Mouse (Mus musculus): ENCODE data around the gene Fzd4. TPM values are rescaled to one million over a fixed set of nuclear protein-coding genes. Genes with fewer than 3 reads are reported as not detected.

Gene Fzd4
- total RNA-seq, 2 experiments from 2014 or later: 32.2 to 34.5 TPM

DNA sequence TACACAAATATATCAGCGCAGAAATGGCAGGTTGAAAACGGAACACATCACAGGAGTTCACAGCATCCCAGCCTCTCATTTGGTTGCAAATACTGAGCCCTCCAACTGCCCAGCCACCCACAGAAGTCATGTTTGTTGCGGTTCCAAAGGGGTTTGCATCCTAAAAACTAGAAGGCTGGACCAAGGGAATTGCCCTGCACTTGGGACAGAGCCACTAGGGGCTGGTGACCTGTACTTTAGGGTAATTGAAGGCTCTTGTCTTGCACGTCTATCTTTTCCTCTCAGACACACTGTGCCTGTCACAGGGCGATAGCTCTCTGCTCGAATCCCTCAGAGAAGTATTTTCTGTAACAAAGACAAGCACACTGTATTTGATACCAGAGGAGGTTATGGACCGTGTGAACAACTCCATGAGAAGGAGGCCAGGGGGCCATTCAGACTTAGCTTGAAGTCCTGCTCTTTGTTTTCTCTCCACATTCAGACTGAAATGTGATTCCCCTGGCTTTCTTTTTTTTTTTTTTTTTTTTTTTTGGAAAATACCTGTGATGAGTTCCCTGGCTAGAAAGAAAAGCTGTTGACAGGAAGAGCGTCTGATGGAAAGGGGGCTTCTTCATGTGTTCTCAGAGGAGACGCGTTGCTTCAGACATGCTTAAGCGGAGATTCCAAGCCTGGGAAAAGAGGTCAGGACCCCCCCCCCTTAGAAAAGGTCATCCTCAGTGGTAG is 2.9 kb upstream of the Fzd4 start:
- no peak for DNase-seq

DNA sequence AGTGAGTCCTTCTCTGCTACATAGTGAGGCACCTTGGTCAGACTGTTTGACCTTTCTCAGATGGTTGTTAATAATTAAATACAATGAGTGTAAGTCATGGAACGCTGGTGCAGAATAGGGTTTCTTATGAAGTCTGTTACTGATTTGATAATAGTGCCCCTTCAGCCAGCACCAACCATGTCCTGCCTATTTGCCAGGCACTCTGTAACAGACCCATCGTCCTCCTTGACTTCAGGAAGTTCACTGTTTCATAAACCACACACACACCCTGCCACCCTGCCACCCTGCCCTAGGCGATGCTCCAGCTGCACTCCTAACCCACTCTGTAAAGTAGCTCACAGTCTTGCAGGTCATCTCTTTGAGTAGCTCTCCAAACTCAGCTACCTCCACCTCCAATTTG is 2.2 kb upstream of the Fzd4 start:
- no peak for DNase-seq

DNA sequence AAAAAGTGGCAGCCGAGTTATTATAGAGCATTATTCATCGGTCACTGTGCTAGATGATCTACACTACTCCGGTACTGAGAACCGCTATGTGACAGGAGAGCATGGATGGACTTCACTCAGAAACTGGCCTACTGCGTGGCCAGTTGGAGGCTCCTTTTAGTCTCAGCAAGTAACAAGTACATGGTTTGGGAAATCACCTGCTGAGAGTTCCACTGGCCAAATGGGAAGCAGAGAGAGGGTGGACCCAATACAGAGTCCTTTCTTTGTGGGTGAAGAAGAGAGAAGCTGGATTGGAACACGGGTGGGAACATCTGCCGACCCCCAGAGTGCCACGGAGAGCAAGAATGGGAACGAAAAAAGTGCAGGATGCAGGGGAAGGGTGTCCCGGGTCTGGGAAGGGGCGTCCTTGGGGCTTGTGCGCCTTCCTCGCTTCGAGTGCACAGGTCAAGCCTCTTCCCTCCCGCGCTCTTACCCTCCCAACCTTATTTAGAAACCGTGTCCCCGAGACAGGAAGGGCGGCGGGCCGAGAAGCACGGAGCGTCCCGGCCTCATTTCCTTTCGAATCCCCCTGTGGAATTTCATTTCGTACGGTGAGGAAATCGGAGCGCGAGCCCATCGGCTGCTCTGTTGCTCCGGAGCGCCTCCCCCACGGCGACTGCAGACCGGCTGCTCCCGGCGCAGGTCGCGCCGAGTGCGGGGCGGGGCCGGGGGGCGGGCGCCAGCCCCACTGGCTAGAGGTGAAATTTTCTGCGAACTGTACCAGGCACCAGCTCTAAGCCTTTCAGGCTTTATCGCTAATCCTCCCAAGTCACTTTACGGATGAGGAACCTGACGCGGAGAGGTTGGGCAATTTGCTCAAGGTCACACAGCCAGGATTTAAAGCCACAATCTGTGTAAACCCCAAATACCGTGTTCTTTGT is 842 bp upstream of the Fzd4 start:
- DNase-seq: peak; percentile 91 to 96

DNA sequence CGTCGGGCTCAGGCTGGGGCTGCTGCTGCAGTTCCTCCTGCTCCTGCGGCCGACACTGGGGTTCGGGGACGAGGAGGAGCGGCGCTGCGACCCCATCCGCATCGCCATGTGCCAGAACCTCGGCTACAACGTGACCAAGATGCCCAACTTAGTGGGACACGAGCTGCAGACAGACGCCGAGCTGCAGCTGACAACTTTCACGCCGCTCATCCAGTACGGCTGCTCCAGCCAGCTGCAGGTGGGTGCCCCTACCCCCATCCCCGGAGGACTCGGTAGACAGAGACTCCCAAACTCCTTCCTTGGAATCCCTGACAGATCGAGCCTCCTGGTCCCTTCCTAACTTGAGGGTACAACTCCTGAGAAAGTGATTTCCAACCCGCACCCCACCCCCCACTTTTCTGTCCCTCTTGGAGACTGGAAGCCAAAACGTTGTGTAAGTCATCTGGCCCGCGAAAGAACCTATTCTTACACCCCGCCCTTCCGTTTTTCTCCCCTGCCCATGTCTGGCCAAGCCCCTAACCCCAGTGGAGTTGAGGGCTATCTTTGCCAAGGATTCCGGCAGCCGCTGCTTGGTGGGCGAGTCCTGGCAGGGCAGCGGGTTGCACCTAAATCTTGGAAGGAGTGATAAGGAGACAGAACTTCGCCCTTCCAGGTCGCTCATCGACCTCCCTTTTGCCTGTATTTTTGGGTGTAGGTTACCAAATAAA is 732 bp downstream of the Fzd4 start:
- peak; percentile 85 for DNase-seq

DNA sequence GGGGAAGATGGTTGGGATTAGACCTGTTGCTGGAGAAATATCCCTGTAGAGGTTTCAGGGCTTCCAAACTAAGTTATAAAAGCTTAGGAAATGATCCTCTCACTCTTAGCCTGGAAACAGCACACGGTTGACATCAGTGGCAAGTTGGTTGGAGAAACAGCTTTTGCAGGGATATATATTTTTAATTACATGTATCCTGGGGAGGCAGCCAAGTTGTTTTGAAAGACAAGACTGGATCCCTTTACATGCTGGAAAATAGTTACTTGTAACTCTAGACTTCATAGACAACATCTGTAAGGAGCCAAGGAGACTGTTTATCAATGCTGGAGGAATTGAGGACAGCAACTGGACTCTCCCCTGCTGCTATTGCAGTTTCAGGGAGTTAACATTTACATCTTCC is 1.9 kb downstream of the Fzd4 start:
- no peak for DNase-seq

DNA sequence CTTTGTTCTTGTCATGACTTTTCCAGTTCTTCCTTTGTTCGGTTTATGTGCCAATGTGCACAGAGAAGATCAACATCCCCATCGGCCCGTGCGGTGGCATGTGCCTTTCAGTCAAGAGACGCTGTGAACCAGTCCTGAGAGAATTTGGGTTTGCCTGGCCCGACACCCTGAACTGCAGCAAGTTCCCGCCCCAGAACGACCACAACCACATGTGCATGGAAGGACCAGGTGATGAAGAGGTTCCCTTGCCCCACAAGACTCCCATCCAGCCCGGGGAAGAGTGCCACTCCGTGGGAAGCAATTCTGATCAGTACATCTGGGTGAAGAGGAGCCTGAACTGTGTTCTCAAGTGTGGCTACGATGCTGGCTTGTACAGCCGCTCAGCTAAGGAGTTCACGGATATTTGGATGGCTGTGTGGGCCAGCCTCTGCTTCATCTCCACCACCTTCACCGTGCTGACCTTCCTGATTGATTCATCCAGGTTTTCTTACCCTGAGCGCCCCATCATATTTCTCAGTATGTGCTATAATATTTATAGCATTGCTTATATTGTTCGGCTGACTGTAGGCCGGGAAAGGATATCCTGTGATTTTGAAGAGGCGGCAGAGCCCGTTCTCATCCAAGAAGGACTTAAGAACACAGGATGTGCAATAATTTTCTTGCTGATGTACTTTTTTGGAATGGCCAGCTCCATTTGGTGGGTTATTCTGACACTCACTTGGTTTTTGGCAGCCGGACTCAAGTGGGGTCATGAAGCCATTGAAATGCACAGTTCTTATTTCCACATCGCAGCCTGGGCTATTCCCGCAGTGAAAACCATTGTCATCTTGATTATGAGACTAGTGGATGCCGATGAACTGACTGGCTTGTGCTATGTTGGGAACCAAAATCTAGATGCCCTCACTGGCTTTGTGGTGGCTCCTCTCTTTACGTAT is 3.1 kb downstream of the Fzd4 start:
- peak; percentile 49 to 51 for DNase-seq

DNA sequence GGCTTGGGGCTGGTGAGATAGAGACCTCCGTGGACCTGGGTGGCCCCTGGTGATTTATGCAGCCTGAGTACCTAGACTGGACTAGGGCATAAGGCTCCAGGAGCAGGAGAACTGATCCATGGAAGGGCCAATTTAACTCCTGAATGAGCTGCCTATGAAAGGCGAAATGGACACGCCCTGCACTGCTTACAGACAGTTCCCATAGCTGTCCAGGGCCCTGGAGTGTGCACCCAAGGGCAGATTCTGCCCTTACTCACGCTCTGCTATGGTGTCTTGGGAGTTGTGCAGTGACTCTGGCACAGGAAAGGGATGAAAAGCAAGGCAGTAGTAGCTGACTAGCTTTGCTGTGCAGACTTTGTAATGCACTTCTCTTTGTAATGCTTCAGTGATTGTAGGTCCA is 6.1 kb downstream of the Fzd4 start:
- DNase-seq: peak in 1 of 2 experiments; percentile 35

DNA sequence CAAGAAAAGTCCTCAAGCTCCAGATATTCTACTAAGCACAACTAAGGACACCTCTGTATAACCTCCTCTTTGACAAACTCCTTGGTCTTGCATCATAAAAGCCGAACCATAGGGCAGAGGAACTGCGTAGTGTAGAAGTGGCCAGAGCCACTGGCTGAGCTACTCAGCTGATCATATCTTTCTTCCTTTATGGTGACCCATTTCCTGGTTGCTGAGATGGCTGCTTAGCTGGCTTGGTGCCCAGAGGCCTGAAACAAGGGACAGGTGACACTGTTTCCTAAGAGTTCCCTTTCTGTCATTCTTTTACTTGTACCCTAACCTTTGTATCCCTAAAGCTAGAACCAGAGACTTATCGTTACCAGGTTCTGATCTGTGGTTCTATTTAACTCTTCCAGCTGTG is 7.2 kb downstream of the Fzd4 start:
- peak; percentile 30 to 33 for DNase-seq

DNA sequence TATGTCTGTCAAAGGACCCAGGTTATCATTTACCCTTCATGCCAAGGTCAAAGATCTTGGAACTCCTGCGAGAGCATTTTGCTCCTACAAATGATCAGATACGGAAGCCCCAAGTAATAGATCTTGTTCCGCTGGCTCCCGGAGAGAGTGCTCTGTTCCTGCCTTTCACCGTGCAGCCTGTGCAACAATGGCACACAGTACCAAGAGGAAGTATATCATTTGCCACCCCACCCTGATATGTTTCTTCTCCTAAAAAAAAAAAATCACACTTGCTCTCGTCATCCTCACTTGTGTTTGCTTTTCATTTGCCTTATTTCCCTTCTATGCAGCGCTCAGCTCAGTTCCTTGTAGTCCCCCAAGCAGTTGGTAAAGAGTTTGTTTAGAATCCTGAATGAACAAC is 7.9 kb downstream of the Fzd4 start:
- DNase-seq: no peak

DNA sequence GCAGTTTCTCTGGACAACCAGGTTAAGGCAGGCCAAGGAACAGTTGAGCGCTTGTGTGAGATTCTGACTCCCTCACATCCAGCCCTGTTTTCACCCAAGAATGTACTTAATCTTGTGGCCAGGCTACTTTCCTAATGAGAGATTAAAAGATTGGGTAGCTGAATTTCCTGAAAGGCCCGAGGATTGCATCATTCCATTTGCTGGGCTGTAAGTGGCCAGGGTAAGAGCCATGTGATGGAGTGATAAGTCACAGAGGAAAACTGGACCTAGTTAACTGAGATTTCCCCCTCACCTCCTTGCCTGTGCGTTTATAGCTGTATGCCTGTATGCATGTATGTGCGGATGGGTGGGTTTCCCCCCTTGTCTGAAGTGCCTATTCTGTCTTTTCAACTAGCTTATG is 11.9 kb downstream of the Fzd4 start:
- DNase-seq: no peak

DNA sequence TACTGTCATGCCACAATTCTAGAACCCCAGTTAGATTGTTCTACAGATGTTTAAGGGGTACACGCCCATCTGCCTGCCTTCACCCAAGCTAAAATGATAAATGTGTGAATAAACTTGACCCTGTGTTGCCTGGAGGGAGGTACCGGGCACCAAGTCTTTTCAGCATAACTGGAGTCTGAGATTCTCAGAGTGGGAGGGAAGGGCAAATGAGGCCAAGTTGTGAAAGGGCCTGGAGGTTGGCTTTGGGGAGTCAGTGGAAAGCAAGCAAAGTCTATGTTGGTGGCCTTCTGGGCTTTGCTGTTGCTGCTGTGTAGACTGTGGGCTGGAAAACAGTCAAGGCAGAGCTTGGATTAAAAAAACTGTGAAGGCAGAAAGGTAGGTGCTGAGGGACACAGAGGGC is 13.6 kb downstream of the Fzd4 start:
- peak; percentile 30 to 38 for DNase-seq

DNA sequence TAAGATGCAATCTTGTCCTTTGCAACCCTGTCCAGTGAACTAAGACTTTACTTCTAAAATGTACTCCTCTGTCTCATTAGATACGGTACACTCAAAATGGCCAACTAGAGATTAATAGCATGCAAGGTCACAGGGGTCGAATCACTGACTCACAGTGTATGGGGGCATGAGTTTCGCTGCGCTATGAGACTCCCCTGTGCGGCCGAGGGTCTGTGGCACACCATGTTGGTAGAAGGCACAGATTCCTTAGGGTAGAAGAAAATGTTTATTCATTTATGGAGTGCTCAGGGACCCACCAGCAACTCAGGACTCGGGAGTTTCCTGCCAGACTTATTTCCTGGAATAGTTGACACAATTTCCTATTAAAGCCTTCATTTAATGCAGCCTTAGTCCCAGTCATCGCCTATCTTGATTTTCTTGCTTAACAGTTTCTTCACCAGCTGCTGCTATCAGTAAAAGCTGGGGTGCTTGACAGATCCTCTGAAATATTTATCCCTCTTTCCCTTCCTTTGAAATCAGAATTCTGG is 14.0 kb downstream of the Fzd4 start:
- DNase-seq: no peak

DNA sequence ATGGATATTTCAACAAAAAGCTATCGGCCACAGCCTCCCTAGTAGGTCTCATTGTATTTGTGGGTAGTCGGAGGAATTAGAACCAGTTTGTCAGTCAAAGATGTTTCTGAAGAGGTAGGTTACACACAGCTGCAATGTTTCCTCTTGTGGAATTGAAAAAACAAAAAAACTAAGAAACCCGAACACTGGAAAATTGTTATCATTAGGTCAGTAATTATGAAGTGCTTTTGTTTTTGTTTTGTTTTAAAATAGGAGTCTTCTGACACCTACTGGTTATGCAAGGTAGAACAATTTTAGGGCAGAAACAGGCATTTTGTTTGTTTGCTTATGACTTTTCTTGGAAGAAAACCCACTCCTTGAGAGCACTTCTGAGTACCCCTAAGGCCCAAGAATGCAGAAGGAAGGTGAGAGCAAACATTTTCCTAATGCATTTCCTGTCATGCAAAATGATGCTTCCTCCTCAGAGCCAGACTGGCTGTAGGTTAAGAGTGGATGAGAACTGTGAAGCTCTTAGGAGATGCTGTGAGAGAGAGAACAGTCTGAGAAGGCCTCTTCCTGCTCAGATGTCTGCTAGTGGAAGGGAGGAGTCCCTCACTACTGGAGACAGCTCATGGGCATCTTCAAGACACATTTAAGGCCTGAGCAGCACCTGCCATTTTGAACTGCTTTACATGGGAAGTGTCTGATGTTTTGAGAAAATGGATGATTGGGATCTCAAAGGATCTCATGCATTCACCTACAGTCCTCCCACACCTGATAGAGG is 14.9 kb downstream of the Fzd4 start:
- peak in 1 of 2 experiments; percentile 44 for DNase-seq

DNA sequence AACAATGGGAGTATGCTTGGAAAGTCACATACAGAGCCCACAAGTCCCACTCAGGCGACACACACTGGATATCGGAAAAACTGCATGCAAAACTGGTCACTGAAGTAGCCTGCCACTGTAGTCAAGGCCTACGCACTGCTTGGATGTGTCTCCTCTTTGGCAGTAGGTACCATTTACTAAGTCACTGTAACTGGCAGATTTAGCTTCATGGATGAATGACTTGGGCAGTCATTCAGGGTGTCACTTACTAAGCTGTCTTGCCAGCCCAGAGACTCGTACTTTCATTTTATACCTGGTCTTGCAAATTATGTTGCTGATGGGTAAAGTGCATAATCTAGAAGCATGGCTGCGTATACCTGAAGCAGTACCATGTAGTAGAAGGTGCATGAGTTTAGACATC is 17.1 kb downstream of the Fzd4 start:
- no peak for DNase-seq

DNA sequence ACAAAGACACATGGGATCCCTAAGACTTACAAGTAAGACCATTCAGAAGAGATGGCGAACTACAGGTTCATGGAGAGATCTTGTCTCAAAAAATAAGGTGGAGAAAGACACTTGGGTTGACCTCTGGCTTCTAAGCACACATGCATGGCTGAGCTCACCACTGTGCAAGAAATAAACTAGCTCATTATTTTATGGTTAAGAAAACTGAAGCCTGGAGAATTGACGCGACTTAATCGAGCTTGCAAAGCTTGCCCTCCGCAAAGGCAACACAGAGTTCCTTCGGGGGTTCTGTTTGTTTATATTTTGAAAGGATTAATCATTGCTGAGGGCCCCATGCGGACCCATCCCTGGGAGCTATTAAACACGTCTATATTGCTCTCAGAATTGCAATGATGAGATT is 18.5 kb downstream of the Fzd4 start:
- no peak for DNase-seq

DNA sequence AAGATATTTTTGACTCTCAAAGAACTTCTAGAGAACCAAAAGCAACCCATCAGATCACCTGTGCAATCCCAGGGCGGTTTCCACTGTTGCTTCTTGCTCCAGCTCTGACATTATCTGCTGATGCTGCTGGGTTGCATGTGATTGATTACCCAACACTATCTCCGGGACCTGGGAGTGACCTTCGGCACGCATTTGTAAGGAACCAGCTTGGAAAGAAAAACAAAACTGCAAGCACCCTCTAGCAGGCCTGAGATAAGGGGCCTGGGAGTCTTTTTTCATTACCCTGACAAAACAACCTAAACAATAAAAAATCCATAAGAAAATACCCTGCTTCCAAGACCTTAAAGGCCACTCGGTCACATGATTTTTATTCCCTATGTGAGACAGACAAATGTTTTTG is 19.0 kb downstream of the Fzd4 start:
- no peak for DNase-seq

DNA sequence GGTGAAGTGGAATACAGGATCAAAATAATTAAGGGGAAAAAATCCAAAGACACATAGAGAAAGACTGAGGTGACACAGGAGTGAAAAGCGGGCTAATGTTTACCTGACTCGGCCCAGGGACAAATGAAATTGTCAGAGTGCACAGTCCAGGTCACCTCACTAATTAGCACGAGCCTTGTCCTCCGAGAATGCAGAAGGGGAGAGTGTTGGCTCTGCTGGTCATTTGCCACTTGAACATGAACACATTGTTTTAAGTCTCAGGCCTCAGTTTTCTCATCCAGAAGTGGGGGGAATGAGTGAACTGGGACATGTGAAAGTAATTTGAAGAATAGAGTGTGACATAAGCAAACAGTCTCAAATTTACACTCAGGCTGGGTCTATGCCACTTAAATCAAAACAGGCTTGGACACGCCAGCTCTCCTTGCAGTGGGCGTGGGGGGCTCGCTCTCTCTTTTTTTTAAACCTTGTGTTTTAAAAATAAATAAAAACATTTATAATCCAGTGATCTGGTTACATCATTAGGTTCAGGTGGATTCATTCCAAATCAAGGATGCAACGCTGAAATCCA is 19.6 kb downstream of the Fzd4 start:
- no peak for DNase-seq

DNA sequence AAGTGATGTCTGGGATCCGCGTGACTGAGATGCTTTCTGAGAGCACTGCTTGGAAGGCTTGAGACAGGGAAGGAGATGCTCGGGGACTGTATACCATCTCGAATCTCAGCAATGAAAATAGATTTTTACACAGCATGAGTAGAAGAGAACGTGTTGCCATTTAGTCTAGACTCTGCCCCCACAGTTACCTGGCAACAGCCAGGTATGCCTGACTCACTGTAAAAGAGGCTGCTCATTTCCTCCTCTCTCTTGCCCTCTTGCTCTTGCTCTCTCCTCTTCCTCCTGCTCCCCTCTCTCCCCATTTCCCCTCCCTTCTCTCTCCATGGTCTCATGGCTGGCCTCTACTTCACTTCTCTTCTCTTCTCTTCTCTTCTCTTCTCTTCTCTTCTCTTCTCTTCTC is 20.5 kb downstream of the Fzd4 start:
- DNase-seq: no peak

DNA sequence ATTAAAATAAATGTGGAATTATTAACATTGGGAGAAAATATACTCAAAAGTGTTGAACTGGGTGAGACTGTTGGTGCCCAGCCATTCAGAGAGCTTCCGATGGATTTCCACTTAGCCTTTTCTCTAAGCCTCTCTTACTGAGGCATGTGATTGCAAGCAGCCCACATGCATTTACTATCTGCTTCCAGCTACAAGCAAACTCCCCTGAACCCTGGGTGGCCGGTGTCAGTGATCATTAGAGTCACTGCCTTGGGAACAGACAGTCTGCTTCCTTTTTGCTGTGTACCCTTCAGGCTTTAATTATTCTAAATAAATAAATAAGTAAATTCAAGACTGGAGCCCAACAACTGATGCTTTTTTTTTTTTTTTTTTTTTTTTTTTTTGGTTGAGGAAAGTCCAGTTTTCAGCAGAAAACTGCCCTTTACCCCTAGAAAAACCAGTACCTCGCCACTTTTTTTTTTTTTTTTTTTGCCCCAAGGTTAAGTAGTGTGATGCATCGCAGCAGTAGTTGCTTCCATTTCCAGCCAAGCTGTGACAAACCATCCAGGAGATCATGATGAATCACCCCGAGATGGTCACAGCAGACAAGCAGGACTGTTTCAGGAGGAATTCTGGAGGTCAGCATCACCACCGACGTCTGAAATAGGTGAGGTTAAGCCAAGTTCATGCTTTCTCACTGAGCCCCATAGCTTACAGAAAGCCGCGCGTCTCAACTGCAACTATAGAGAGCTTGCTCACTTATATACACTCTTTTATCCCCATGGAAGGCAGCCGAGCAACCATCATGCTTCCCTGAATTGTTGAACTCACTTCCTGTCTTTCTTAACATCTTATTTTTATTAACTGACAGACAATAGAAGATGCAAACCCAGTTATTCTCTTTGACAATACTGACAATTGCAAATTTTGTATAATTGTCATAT is 21.9 kb downstream of the Fzd4 start:
- no peak for DNase-seq
